Mouse (Mus musculus): ENCODE measurements around the gene Glud1.

- no peak for TF ChIP-seq POLR2A (IDR thresholded peaks at IDR 0.05; ENCODE audit: insufficient read depth, low read length)
- TF ChIP-seq CTCF (IDR thresholded peaks at IDR 0.05; ENCODE audit: low read depth, low read length): no peak
Measured at GRCm38 (mm10) chr14:34326606-34327005, 16.1 kb downstream of the Glud1 start.

All from ES-Bruce4 (cell line).